Mouse (Mus musculus): ENCODE measurements around the gene Zfp740.

Zfp740 gene

GRCm38 (mm10) chr15:102247252-102248130, 44.4 kb downstream of the Zfp740 start:
- DNase-seq (ENCODE audit: low read depth in 2 of 2, low spot score in 2 of 2): no peak

- DNase-seq (ENCODE audit: low read depth in 2 of 2, low spot score in 2 of 2): no peak
Measured at GRCm38 (mm10) chr15:102248131-102248811, 45.2 kb downstream of the Zfp740 start.

GRCm38 (mm10) chr15:102248812-102249191, 45.8 kb downstream of the Zfp740 start:
- no peak for DNase-seq (ENCODE audit: low read depth in 2 of 2, low spot score in 2 of 2)

GRCm38 (mm10) chr15:102249251-102249691, 46.2 kb downstream of the Zfp740 start:
- no peak for DNase-seq (ENCODE audit: low read depth in 2 of 2, low spot score in 2 of 2)

GRCm38 (mm10) chr15:102249967-102250366, 46.9 kb downstream of the Zfp740 start:
- no peak for DNase-seq (ENCODE audit: low read depth in 2 of 2, low spot score in 2 of 2)

GRCm38 (mm10) chr15:102250521-102250920, 47.5 kb downstream of the Zfp740 start:
- DNase-seq (ENCODE audit: low read depth in 2 of 2, low spot score in 2 of 2): no peak

GRCm38 (mm10) chr15:102255547-102256255, 52.7 kb downstream of the Zfp740 start:
- no peak for DNase-seq (ENCODE audit: low read depth in 2 of 2, low spot score in 2 of 2)

- no peak for DNase-seq (ENCODE audit: low read depth in 2 of 2, low spot score in 2 of 2)
Measured at GRCm38 (mm10) chr15:102256431-102257201, 53.6 kb downstream of the Zfp740 start.

- DNase-seq (ENCODE audit: low read depth in 2 of 2, low spot score in 2 of 2): no peak
Measured at GRCm38 (mm10) chr15:102257202-102258075, 54.4 kb downstream of the Zfp740 start, which contains the start of gene Rarg. Gene Rarg, minus strand, starts transcription at chr15:102257517.

- DNase-seq (ENCODE audit: low read depth in 2 of 2, low spot score in 2 of 2): no peak
Measured at GRCm38 (mm10) chr15:102258076-102258470, 55.0 kb downstream of the Zfp740 start.

GRCm38 (mm10) chr15:102258581-102259253, 55.7 kb downstream of the Zfp740 start:
- DNase-seq (ENCODE audit: low read depth in 2 of 2, low spot score in 2 of 2): no peak

- DNase-seq (ENCODE audit: low read depth in 2 of 2, low spot score in 2 of 2): no peak
Measured at GRCm38 (mm10) chr15:102262582-102262981, 59.5 kb downstream of the Zfp740 start.

GRCm38 (mm10) chr15:102263037-102263436, 60.0 kb downstream of the Zfp740 start:
- DNase-seq (ENCODE audit: low read depth in 2 of 2, low spot score in 2 of 2): peak in 1 of 2 experiments; percentile 41
